Mouse (Mus musculus) embryonic facial prominence, embryonic 14.5 days (tissue): ENCODE data around the gene Bloc1s5. TPM values are rescaled to one million over a fixed set of nuclear protein-coding genes. Genes with fewer than 3 reads are reported as not detected.
"Not testable (repeated sequence)": the region's sequence is repeated elsewhere in the genome, so short reads cannot be mapped to it uniquely, and the experiment has no call there.

ENCODE experiments used
- ATAC-seq: fragments of 200-750 bp; cut with Nextera tagmentation; 2 replicates; pipeline ENCODE4 v1.8.0; 2017; ENCODE audit warnings: low read depth, moderate number of reproducible peaks, moderate TSS enrichment
- DNase-seq: peaks from one replicate; pipeline ENCODE4 v3.0.0-alpha.2; 2015; ENCODE audit warnings: low spot score
- H3K27ac ChIP-seq: fragments of 300-500 bp; sonication (generic); replicated peaks from 2 replicates; pipeline ENCODE4 v1.5.1; 2014; ENCODE audit warnings: low read depth, mild to moderate bottlenecking, low read length, moderate library complexity
- H3K27me3 ChIP-seq: fragments of 300-500 bp; sonication (generic); replicated peaks from 2 replicates; pipeline ENCODE4 v1.6.1; 2014; ENCODE audit warnings: low read length; ENCODE audit not compliant: control insufficient read depth, insufficient read depth
- H3K36me3 ChIP-seq: fragments of 300-500 bp; sonication (generic); 2 replicates; pipeline ENCODE4 v1.6.1; 2014; ENCODE audit warnings: low read length, mixed read lengths; ENCODE audit not compliant: control insufficient read depth, insufficient read depth
- H3K4me1 ChIP-seq: fragments of 300-500 bp; sonication (generic); 2 replicates; pipeline ENCODE4 v1.6.1; 2014; ENCODE audit warnings: antibody characterized with exemption, low read length; ENCODE audit not compliant: control insufficient read depth, insufficient read depth
- H3K4me2 ChIP-seq: fragments of 300-500 bp; sonication (generic); 2 replicates; pipeline ENCODE4 v1.6.1; 2014; ENCODE audit warnings: low read depth, mild to moderate bottlenecking, low read length, moderate library complexity, mixed read lengths
- H3K4me3 ChIP-seq: fragments of 300-500 bp; sonication (generic); 2 replicates; pipeline ENCODE4 v1.5.1; 2014; ENCODE audit warnings: low read depth, mild to moderate bottlenecking, low read length
- H3K9ac ChIP-seq: fragments of 300-500 bp; sonication (generic); 2 replicates; pipeline ENCODE4 v1.6.1; 2014; ENCODE audit warnings: low read depth, mild to moderate bottlenecking, low read length, moderate library complexity, mixed read lengths
- H3K9me3 ChIP-seq: fragments of 300-500 bp; sonication (generic); 2 replicates; pipeline ENCODE4 v1.6.1; 2016; ENCODE audit warnings: low read length; ENCODE audit not compliant: control insufficient read depth
- WGBS: fragments of 180-500 bp; shearing (Covaris S2); extraction: QIAGEN DNeasy Blood & Tissue Kit; methylation state at CpG from one replicate; pipeline ENCODE4 v1.1.7; 2014; 5-methylcytosine and 5-hydroxymethylcytosine counted together
- polyA plus RNA-seq: library from polyadenylated mRNA; unstranded; fragments of >200 nt; fragmentation: Nextera tagmentation; extraction: Ambion mirVana; gene quantifications from 2 replicates; pipeline ENCODE4 v1.2.1, GENCODE M21; 2014

Gene Bloc1s5
- polyA plus RNA-seq, 1 experiment from 2014 or later, result 15.9 TPM

- H3K27ac ChIP-seq, result no peak overlapping the region
- H3K4me2 ChIP-seq, result no peak overlapping the region
- DNase-seq (no peak), ATAC-seq (no peak)
- H3K4me1 ChIP-seq, result peaks cover 6% of the 10 kb centered on the region; the same call in 1 of the 2 replicates
- H3K27me3 ChIP-seq, result no peaks in the 10 kb centered on the region
- no peaks in the 10 kb centered on the region for H3K9me3 ChIP-seq
- H3K36me3 ChIP-seq, result 0 out of 2 replicates have a peak, but pooled peaks cover 4% of the 10 kb centered on the region
- no peak overlapping the region for H3K9ac ChIP-seq
- whole genome bisulfite sequencing, result 90% methylated on average over 6 of the region's 6 CpGs
- no peak overlapping the region for H3K4me3 ChIP-seq
Measured at GRCm38 (mm10) chr13:38632556-38632955, 2.4 kb downstream of the Bloc1s5 start.

DNA sequence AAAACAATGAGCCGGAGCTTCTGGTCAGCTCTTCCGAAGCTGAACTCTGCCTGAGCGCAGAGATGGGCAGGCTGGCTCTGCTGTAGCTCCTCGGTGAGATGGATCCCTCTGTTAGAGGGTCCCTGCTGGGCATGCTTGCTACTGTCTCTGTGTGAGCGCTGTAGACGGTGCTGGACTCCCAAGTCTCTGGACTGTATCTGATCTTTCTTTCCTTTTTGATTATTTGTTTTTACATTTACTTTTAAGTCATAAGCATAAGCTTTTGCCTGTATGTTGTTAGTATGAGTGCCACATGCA is 8.7 kb downstream of the Bloc1s5 start:
- H3K4me3 ChIP-seq, result no peak overlapping the region
- H3K4me1 ChIP-seq, result no peaks in the 10 kb centered on the region
- DNase-seq (no peak), ATAC-seq (no peak)
- 31% methylated on average over 6 of the region's 6 CpGs for WGBS
- no peak overlapping the region for H3K27ac ChIP-seq
- H3K36me3 ChIP-seq, result 0 out of 2 replicates have a peak, but pooled peaks cover 7% of the 10 kb centered on the region
- no peak overlapping the region for H3K4me2 ChIP-seq
- peak overlapping the region; percentile 43; the same call in 1 of the 2 replicates for H3K9ac ChIP-seq
- H3K27me3 ChIP-seq, result no peaks in the 10 kb centered on the region
- no peaks in the 10 kb centered on the region for H3K9me3 ChIP-seq

GRCm38 (mm10) chr13:38625492-38626228 is 9.2 kb downstream of the Bloc1s5 start:
- Histone ChIP-seq H3K27ac (no peak overlapping the region), H3K36me3 (0 out of 2 replicates have a peak, but pooled peaks cover 7% of the 10 kb centered on the region), H3K9me3 (no peaks in the 10 kb centered on the region), H3K9ac (peak overlapping the region; percentile 43; the same call in 1 of the 2 replicates), H3K4me1 (no peaks in the 10 kb centered on the region), H3K27me3 (no peaks in the 10 kb centered on the region), H3K4me2 (no peak overlapping the region), H3K4me3 (no peak overlapping the region)
- no peak for ATAC-seq
- 17% methylated on average over 5 of the region's 5 CpGs for WGBS
- DNase-seq, result peak; percentile 81

DNA sequence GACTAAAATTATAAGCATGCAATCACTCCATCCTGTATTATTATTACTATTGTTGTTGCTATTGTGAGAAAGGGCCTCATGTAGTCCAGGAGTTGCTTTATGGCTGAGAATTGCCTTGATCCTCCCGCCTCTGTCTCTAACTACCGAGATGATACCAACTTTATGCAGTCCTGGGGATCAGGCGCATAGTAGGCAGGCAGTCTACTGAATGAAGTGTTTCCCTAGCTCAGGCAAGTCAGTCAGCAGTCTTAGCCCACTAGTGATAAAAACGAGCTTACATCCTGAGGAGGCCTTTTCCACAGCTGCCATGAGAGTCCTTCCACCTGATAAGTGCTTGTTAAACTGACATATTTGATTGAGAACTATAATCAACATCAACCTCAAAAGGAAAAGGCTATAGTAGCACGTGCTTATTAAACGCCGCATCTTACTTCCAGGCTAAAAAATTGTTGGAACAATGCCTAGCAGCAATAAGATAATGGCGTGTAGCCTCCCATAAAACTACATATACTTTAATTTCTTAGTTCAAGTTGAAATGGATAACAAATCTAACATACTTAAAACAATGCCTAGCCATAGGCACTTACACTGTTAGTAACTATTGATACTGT is 10.5 kb downstream of the Bloc1s5 start:
- no peaks in the 10 kb centered on the region for H3K4me1 ChIP-seq
- 0 out of 2 replicates have a peak, but pooled peaks cover 7% of the 10 kb centered on the region for H3K36me3 ChIP-seq
- ATAC-seq (no peak), DNase-seq (no peak)
- no peaks in the 10 kb centered on the region for H3K9me3 ChIP-seq
- no peaks in the 10 kb centered on the region for H3K27me3 ChIP-seq
- no peak overlapping the region for H3K4me3 ChIP-seq
- 85% methylated on average over 8 of the region's 8 CpGs for WGBS
- H3K9ac ChIP-seq, result no peak overlapping the region
- no peak overlapping the region for H3K27ac ChIP-seq
- no peak overlapping the region for H3K4me2 ChIP-seq

DNA sequence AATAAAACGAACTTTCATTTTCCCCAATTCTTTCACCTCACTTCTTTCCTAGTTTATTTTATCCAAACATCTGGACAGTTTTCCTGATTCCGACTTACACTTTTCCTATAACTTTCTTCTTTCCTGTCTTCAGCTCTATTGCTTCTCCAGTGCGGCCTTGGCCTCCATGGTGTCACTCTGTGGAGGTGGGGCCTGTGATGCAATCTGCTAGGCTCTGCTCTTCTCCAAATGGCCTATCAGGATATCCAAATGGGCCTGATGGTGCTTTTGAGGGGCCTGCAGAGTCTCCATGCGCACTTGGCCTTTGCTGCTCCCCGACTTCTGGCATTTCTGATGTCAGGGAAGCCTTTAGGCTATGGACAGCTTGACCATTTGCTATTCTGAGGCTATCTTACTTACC is 11.6 kb downstream of the Bloc1s5 start:
- H3K27ac ChIP-seq, result no peak overlapping the region
- H3K9me3 ChIP-seq, result no peaks in the 10 kb centered on the region
- no peak overlapping the region for H3K9ac ChIP-seq
- DNase-seq (no peak), ATAC-seq (no peak)
- 92% methylated on average over 5 of the region's 5 CpGs for WGBS
- H3K36me3 ChIP-seq, result 0 out of 2 replicates have a peak, but pooled peaks cover 3% of the 10 kb centered on the region
- H3K4me2 ChIP-seq, result no peak overlapping the region
- H3K27me3 ChIP-seq, result no peaks in the 10 kb centered on the region
- H3K4me1 ChIP-seq, result no peaks in the 10 kb centered on the region
- H3K4me3 ChIP-seq, result no peak overlapping the region

GRCm38 (mm10) chr13:38618001-38618630 is 16.8 kb downstream of the Bloc1s5 start:
- H3K9ac ChIP-seq, H3K4me1 ChIP-seq, H3K9me3 ChIP-seq, H3K27ac ChIP-seq, H3K4me2 ChIP-seq, ATAC-seq, DNase-seq, H3K4me3 ChIP-seq, H3K27me3 ChIP-seq: not testable (repeated sequence)
- 65% methylated on average over 4 of the region's 4 CpGs for WGBS
- 0 out of 2 replicates have a peak, but pooled peaks cover 15% of the 10 kb centered on the region for H3K36me3 ChIP-seq

GRCm38 (mm10) chr13:38616887-38617286 is 18.0 kb downstream of the Bloc1s5 start:
- no peaks in the 10 kb centered on the region for H3K4me1 ChIP-seq
- H3K4me2 ChIP-seq, result no peak overlapping the region
- H3K27me3 ChIP-seq, result no peaks in the 10 kb centered on the region
- no peak overlapping the region for H3K4me3 ChIP-seq
- WGBS, result 83% methylated on average over 4 of the region's 4 CpGs
- DNase-seq (no peak), ATAC-seq (no peak)
- no peak overlapping the region for H3K9ac ChIP-seq
- H3K36me3 ChIP-seq, result 0 out of 2 replicates have a peak, but pooled peaks cover 20% of the 10 kb centered on the region
- no peaks in the 10 kb centered on the region for H3K9me3 ChIP-seq
- H3K27ac ChIP-seq, result no peak overlapping the region

- H3K4me3 ChIP-seq, result no peak overlapping the region
- WGBS, result 88% methylated on average over 5 of the region's 5 CpGs
- H3K9ac ChIP-seq, result no peak overlapping the region
- H3K9me3 ChIP-seq, result no peaks in the 10 kb centered on the region
- ATAC-seq, result no peak
- H3K27me3 ChIP-seq, result no peaks in the 10 kb centered on the region
- no peaks in the 10 kb centered on the region for H3K4me1 ChIP-seq
- 0 out of 2 replicates have a peak, but pooled peaks cover 23% of the 10 kb centered on the region for H3K36me3 ChIP-seq
- H3K4me2 ChIP-seq, result no peak overlapping the region
- H3K27ac ChIP-seq, result no peak overlapping the region
- no peak for DNase-seq
Measured at GRCm38 (mm10) chr13:38615656-38616055, 19.3 kb downstream of the Bloc1s5 start.
